Mouse (Mus musculus) layer of hippocampus, adult 2 months (tissue): ENCODE data around the gene Ypel5. TPM values are rescaled to one million over a fixed set of nuclear protein-coding genes. Genes with fewer than 3 reads are reported as not detected.

ENCODE experiments used
- DNase-seq, 2 experiments: peaks; one replicate each; pipeline ENCODE4 v3.0.0; 2022; ENCODE audit warnings: low spot score in 2 of 2
- H3K27ac ChIP-seq: fragments of 200-600 bp; 2 replicates; pipeline ENCODE4 v1.8.1; 2022
- H3K4me3 ChIP-seq: fragments of 200-600 bp; 2 replicates; pipeline ENCODE4 v1.8.1; 2022; ENCODE audit warnings: mild to moderate bottlenecking
- CTCF ChIP-seq: fragments of 200-600 bp; conservative IDR thresholded peaks from 2 replicates; pipeline ENCODE4 v1.8.1; 2022; ENCODE audit warnings: antibody characterized with exemption, mild to moderate bottlenecking, moderate library complexity
- total RNA-seq, 2 experiments: library from RNA; stranded (reverse); gene quantifications; 2 replicates each; pipeline ENCODE4 v1.2.3; 2021

Ypel5 gene
- total RNA-seq, 2 experiments from 2014 or later = 89.8 to 91.3 TPM

GRCm38 (mm10) chr17:72857677-72858633 lies 21.7 kb downstream of the Ypel5 start:
- peak; percentile 89 for TF ChIP-seq CTCF
- DNase-seq = peak; percentile 62 to 68
- Histone ChIP-seq H3K27ac (no peak overlapping the region), H3K4me3 (no peak overlapping the region)

DNA sequence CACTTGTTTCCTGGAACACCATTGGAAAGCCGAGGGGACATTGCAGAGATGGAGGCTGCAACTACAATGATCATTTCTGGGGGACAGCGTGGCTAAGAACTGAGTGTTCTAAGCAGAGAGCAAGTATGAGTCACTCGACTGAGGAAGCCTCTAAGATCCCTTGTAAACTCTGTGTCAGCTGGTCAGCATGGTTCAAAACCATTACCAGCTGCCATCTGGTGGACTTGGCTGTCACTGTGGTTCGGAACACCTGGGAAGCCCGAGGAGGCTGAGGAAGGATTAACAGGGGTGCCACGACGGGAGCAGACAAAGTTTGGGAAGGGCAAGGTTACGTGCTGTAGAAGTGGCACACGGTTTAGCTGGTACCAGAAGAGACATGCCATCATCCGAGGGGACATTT lies 27.0 kb downstream of the Ypel5 start:
- DNase-seq = no peak
- H3K27ac ChIP-seq = no peak overlapping the region
- TF ChIP-seq CTCF = no peak
- H3K4me3 ChIP-seq = no peak overlapping the region

GRCm38 (mm10) chr17:72866624-72867245 lies 30.5 kb downstream of the Ypel5 start:
- no peak for DNase-seq
- Histone ChIP-seq H3K27ac (no peak overlapping the region), H3K4me3 (no peak overlapping the region)
- no peak for TF ChIP-seq CTCF

GRCm38 (mm10) chr17:72868181-72868580 lies 31.9 kb downstream of the Ypel5 start:
- Histone ChIP-seq H3K27ac (no peak overlapping the region), H3K4me3 (no peak overlapping the region)
- TF ChIP-seq CTCF = no peak
- DNase-seq = no peak

DNA sequence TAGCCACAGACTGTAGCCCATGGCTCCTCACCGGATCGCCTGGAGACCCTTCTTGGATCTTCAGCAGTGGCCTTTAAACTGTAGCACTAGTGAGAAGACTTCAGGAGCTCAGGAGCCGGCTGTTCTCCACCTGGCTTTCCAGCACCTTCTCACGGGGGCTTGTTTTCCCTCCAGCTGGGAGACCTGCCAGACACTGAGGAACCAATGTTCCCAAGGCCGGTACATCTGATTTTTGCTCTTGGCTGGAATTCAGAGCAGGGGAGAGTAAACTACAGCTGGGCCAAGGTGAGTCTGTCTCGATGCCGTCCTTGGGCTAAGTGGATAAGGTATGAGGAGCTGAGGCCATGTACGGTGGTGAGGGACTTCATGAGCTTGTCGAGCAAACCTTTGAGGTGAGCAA lies 42.7 kb downstream of the Ypel5 start:
- Histone ChIP-seq H3K27ac (no peak overlapping the region), H3K4me3 (no peak overlapping the region)
- no peak for DNase-seq
- TF ChIP-seq CTCF = no peak

DNA sequence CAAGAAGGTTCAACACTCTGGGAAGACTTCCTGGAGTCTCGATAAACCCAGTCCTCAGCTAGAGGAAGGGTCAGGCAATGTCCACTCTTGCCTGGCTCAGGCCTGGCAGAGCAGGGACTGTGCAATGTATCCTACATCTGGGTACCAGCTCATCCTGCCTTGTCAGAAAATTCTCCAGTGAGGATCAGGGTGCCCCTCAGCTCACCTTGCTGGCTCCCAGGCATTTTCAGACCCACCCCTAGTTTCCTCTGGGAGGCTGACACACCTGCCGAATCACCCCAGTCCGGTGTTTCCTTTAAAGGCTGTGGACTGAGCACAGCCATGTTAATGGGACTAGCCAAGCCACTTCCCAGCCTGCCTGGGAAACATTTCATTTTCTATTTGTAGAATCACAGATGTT lies 43.9 kb downstream of the Ypel5 start:
- no peak for DNase-seq
- H3K27ac ChIP-seq = no peak overlapping the region
- TF ChIP-seq CTCF = no peak
- no peak overlapping the region for H3K4me3 ChIP-seq

- TF ChIP-seq CTCF = no peak
- no peak overlapping the region for H3K4me3 ChIP-seq
- no peak for DNase-seq
- H3K27ac ChIP-seq = no peak overlapping the region
Observed at GRCm38 (mm10) chr17:72881051-72881450, 44.8 kb downstream of the Ypel5 start.

- DNase-seq = no peak
- Histone ChIP-seq H3K4me3 (no peak overlapping the region), H3K27ac (no peak overlapping the region)
- TF ChIP-seq CTCF = no peak
Observed at GRCm38 (mm10) chr17:72881804-72882203, 45.6 kb downstream of the Ypel5 start.

GRCm38 (mm10) chr17:72889556-72890397 lies 53.5 kb downstream of the Ypel5 start:
- H3K4me3 ChIP-seq = no peak overlapping the region
- DNase-seq = peak; percentile 79 to 83
- peak; percentile 82 for TF ChIP-seq CTCF
- H3K27ac ChIP-seq = peak overlapping the region; percentile 77

- TF ChIP-seq CTCF = no peak; the same call in none of the 2 replicates
- DNase-seq = no peak
- Histone ChIP-seq H3K4me3 (no peak overlapping the region), H3K27ac (no peak overlapping the region)
Observed at GRCm38 (mm10) chr17:72890398-72890898, 54.2 kb downstream of the Ypel5 start.

GRCm38 (mm10) chr17:72891556-72891955 lies 55.3 kb downstream of the Ypel5 start:
- no peak for DNase-seq
- TF ChIP-seq CTCF = no peak
- Histone ChIP-seq H3K4me3 (no peak overlapping the region), H3K27ac (no peak overlapping the region)

DNA sequence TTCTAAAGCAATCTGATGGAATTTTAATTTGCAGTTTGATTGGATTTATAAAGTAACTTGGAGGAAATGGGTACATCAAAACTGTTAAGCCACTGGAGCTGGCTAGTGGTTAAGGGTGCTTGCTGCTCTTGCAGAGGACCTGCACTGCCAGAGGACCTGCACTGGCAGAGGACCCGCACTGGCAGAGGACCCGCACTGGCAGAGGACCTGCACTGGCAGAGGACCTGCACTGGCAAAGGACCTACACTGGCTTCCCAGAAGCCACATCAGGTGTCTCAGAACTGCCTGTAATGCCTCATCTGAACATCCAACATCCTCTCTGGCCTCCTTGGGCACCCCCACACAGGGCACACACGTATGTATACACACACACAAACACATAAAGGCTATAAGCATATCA lies 59.3 kb downstream of the Ypel5 start:
- no peak for TF ChIP-seq CTCF
- Histone ChIP-seq H3K4me3 (no peak overlapping the region), H3K27ac (no peak overlapping the region)
- no peak for DNase-seq

GRCm38 (mm10) chr17:72897076-72897475 lies 60.8 kb downstream of the Ypel5 start:
- DNase-seq = no peak
- TF ChIP-seq CTCF = no peak
- no peak overlapping the region for H3K27ac ChIP-seq

More at GRCm38 (mm10) chr17:72897076-72897475, 60.8 kb downstream of the Ypel5 start:
- H3K4me3 ChIP-seq = no peak overlapping the region
